Mouse (Mus musculus): ENCODE results near the gene Prss43. TPM values are rescaled to one million over a fixed set of nuclear protein-coding genes. Genes with fewer than 3 reads are reported as not detected.
"Not testable (repeated sequence)": the region's sequence is repeated elsewhere in the genome, so short reads cannot be mapped to it uniquely, and the experiment has no call there.

Prss43 gene
- polyA plus RNA-seq, 1 experiment from 2014 or later: 0.06 TPM

DNA sequence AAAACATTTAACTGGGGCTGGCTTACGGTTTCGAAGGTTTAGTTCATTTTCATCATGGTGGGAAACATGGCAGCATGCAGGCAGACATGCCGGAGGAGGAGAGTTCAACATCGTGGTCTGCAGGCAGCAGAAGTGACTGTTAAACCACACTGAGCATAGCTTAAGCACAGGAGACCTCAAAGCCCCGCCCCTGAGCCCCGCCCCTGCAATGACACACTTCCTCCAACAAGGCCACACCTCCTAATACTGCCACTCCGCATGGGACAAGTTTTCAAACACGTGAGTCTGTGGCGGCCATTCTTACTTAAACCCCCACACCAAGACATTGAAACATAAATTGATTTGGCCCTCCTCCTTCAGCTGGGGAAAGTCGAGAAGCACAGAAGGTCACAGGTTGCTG lies 29.5 kb upstream of the Prss43 start:
- WGBS: 83% methylated on average over 10 of the region's 10 CpGs
- Histone ChIP-seq H3K9me3 (ENCODE audit: control insufficient read depth, low read length) (no peaks in the 10 kb centered on the region), H3K27me3 (replicated peaks; ENCODE audit: control insufficient read depth, insufficient read depth, low read length) (no peaks in the 10 kb centered on the region), H3K4me3 (ENCODE audit: low read length) (no peak overlapping the region), H3K36me3 (ENCODE audit: control insufficient read depth, insufficient read depth, low read length) (no peaks in the 10 kb centered on the region), H3K4me1 (ENCODE audit: control insufficient read depth, insufficient read depth, low read depth, low read length) (no peaks in the 10 kb centered on the region), H3K4me2 (ENCODE audit: low read length) (no peak overlapping the region), H3K27ac (ENCODE audit: low read depth, low read length) (no peak overlapping the region), H3K9ac (ENCODE audit: low read depth, low read length) (no peak overlapping the region)
- no peak for ATAC-seq

- Histone ChIP-seq H3K27ac (ENCODE audit: low read depth, low read length) (no peak within 1 kb of the TSS), H3K9me3 (ENCODE audit: control insufficient read depth, low read length) (no peaks in the 10 kb centered on the region), H3K4me2 (ENCODE audit: low read length) (no peak within 1 kb of the TSS), H3K27me3 (replicated peaks; ENCODE audit: control insufficient read depth, insufficient read depth, low read length) (no peaks in the 10 kb centered on the region), H3K9ac (ENCODE audit: low read depth, low read length) (no peak within 1 kb of the TSS), H3K36me3 (ENCODE audit: control insufficient read depth, insufficient read depth, low read length) (no peaks in the 10 kb centered on the region), H3K4me1 (ENCODE audit: control insufficient read depth, insufficient read depth, low read depth, low read length) (no peaks in the 10 kb centered on the region), H3K4me3 (ENCODE audit: low read length) (no peak within 1 kb of the TSS)
- no peak for ATAC-seq
- WGBS: 96% methylated on average over 14 of the region's 14 CpGs
Measured at GRCm38 (mm10) chr9:110797866-110798265, 28.6 kb upstream of the Prss43 start, which contains the start of gene Prss42. TSS of gene Prss42 (plus strand) at chr9:110798166.

- H3K36me3 ChIP-seq (ENCODE audit: control insufficient read depth, insufficient read depth, low read length): no peaks in the 10 kb centered on the region
- H3K27me3 ChIP-seq (replicated peaks; ENCODE audit: control insufficient read depth, insufficient read depth, low read length): no peaks in the 10 kb centered on the region
- no peaks in the 10 kb centered on the region for H3K9me3 ChIP-seq (ENCODE audit: control insufficient read depth, low read length)
- no peak overlapping the region for H3K4me3 ChIP-seq (ENCODE audit: low read length)
- no peak overlapping the region for H3K27ac ChIP-seq (ENCODE audit: low read depth, low read length)
- 87% methylated on average over 8 of the region's 8 CpGs for WGBS
- no peak overlapping the region for H3K9ac ChIP-seq (ENCODE audit: low read depth, low read length)
- no peaks in the 10 kb centered on the region for H3K4me1 ChIP-seq (ENCODE audit: control insufficient read depth, insufficient read depth, low read depth, low read length)
- H3K4me2 ChIP-seq (ENCODE audit: low read length): no peak overlapping the region
- no peak for ATAC-seq
Measured at GRCm38 (mm10) chr9:110800834-110801479, 25.5 kb upstream of the Prss43 start.

DNA sequence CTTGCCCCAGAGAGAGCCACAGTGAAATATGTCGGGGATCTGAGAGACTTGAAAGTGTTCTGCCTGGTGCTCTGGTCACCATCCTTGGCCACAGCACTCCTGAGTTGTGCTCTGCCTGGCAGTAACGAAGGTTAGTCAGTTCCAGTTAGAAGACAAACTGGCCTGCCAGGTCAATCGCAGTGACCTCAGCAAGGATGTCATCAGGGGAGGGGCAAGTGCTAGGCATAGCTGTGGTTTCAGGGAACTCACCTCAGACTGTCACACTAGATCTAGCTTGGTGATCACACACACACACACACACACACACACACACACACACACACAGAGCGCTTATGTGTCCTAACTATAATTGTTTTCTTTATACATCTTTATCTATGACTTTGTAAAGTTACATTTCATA lies 23.2 kb upstream of the Prss43 start:
- Histone ChIP-seq H3K9me3 (ENCODE audit: control insufficient read depth, low read length) (no peaks in the 10 kb centered on the region), H3K27ac (ENCODE audit: low read depth, low read length) (no peak overlapping the region), H3K36me3 (ENCODE audit: control insufficient read depth, insufficient read depth, low read length) (no peaks in the 10 kb centered on the region), H3K9ac (ENCODE audit: low read depth, low read length) (no peak overlapping the region), H3K4me1 (ENCODE audit: control insufficient read depth, insufficient read depth, low read depth, low read length) (no peaks in the 10 kb centered on the region), H3K4me3 (ENCODE audit: low read length) (no peak overlapping the region), H3K27me3 (replicated peaks; ENCODE audit: control insufficient read depth, insufficient read depth, low read length) (no peaks in the 10 kb centered on the region), H3K4me2 (ENCODE audit: low read length) (no peak overlapping the region)
- 74% methylated on average over 4 of the region's 4 CpGs for WGBS
- ATAC-seq: no peak

GRCm38 (mm10) chr9:110810051-110810450 lies 16.4 kb upstream of the Prss43 start:
- H3K4me1 ChIP-seq (ENCODE audit: control insufficient read depth, insufficient read depth, low read depth, low read length): no peaks in the 10 kb centered on the region
- no peak overlapping the region for H3K27ac ChIP-seq (ENCODE audit: low read depth, low read length)
- no peaks in the 10 kb centered on the region for H3K27me3 ChIP-seq (replicated peaks; ENCODE audit: control insufficient read depth, insufficient read depth, low read length)
- no peak overlapping the region for H3K4me2 ChIP-seq (ENCODE audit: low read length)
- 91% methylated on average over 4 of the region's 4 CpGs for WGBS
- no peak overlapping the region for H3K9ac ChIP-seq (ENCODE audit: low read depth, low read length)
- H3K36me3 ChIP-seq (ENCODE audit: control insufficient read depth, insufficient read depth, low read length): no peaks in the 10 kb centered on the region
- no peak overlapping the region for H3K4me3 ChIP-seq (ENCODE audit: low read length)
- H3K9me3 ChIP-seq (ENCODE audit: control insufficient read depth, low read length): no peaks in the 10 kb centered on the region
- ATAC-seq: no peak

GRCm38 (mm10) chr9:110813789-110814188 lies 12.7 kb upstream of the Prss43 start, which contains the start of gene Prss44:
TSS of gene Prss44 (plus strand) at chr9:110813994.
- Histone ChIP-seq H3K9me3 (ENCODE audit: control insufficient read depth, low read length) (no peaks in the 10 kb centered on the region), H3K27ac (ENCODE audit: low read depth, low read length) (no peak within 1 kb of the TSS), H3K27me3 (replicated peaks; ENCODE audit: control insufficient read depth, insufficient read depth, low read length) (no peaks in the 10 kb centered on the region), H3K4me1 (ENCODE audit: control insufficient read depth, insufficient read depth, low read depth, low read length) (no peaks in the 10 kb centered on the region), H3K36me3 (ENCODE audit: control insufficient read depth, insufficient read depth, low read length) (no peaks in the 10 kb centered on the region), H3K4me3 (ENCODE audit: low read length) (no peak within 1 kb of the TSS), H3K9ac (ENCODE audit: low read depth, low read length) (no peak within 1 kb of the TSS), H3K4me2 (ENCODE audit: low read length) (no peak within 1 kb of the TSS)
- WGBS: 57% methylated on average over 18 of the region's 18 CpGs
- no peak for ATAC-seq

DNA sequence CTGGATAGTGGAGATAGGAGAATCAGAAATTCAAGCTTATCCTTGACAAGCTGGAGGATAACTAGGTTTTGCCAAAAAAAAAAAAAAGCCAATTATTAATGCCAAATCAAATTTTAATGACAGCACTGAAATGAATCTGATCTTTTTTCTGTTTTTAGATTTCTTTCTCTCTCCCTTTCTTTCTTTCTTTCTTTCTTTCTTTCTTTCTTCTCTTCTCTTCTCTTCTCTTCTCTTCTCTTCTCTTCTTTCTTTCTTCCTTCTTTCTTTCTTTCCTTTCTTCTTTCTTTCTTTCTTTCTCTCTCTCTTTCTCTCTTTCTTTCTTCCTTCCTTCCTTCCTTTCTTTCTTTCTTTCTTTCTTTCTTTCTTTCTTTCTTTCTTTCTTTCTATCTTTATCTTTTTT lies 5.9 kb upstream of the Prss43 start:
- not testable (repeated sequence) for H3K9me3 ChIP-seq (ENCODE audit: control insufficient read depth, low read length); H3K4me3 ChIP-seq (ENCODE audit: low read length); H3K4me2 ChIP-seq (ENCODE audit: low read length); H3K27me3 ChIP-seq (replicated peaks; ENCODE audit: control insufficient read depth, insufficient read depth, low read length); H3K9ac ChIP-seq (ENCODE audit: low read depth, low read length); H3K27ac ChIP-seq (ENCODE audit: low read depth, low read length); ATAC-seq; H3K4me1 ChIP-seq (ENCODE audit: control insufficient read depth, insufficient read depth, low read depth, low read length); H3K36me3 ChIP-seq (ENCODE audit: control insufficient read depth, insufficient read depth, low read length)

DNA sequence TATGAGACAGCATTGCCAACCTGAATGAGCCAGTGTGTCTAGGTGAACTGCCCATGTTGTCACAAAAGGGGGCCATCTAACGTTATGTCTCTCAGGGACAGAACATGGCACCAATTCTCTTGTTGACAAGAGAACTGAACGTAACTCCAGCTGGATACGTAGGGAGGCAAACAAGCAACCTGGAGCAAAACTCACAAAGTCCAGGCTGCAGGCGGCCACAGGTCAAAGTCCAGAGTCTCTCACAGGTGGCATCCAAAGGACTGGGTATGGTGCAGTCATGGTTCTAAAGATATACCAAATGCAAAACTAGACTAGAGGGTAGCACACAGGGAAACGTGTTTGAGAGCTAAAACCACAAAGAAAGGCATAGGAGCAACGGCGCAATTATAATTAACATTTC lies 5.1 kb upstream of the Prss43 start:
- Histone ChIP-seq H3K27me3 (replicated peaks; ENCODE audit: control insufficient read depth, insufficient read depth, low read length) (no peaks in the 10 kb centered on the region), H3K27ac (ENCODE audit: low read depth, low read length) (no peak overlapping the region), H3K4me2 (ENCODE audit: low read length) (no peak overlapping the region), H3K9me3 (ENCODE audit: control insufficient read depth, low read length) (no peaks in the 10 kb centered on the region), H3K36me3 (ENCODE audit: control insufficient read depth, insufficient read depth, low read length) (no peaks in the 10 kb centered on the region), H3K4me3 (ENCODE audit: low read length) (no peak overlapping the region), H3K4me1 (ENCODE audit: control insufficient read depth, insufficient read depth, low read depth, low read length) (no peaks in the 10 kb centered on the region), H3K9ac (ENCODE audit: low read depth, low read length) (no peak overlapping the region)
- WGBS: 82% methylated on average over 7 of the region's 7 CpGs
- ATAC-seq: no peak

DNA sequence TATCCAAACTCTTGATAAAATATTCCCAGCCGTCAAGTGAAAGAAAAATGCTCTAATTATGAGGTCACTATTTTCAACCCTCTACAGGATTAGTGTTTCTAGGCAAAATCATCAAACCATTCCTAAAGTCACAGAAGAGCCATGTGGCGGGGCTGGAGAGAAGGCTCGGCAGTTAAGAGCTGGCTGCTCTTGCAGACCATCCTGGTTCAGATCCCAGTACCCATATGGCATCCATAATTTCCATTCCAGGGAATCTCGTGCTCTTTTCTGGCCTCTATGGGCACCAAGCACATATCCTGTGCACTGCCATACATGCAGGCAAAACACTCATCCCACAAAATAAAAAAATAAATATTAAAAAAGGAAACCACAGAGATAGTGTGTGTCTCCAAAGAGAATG lies 1.1 kb upstream of the Prss43 start:
- no peak overlapping the region for H3K4me3 ChIP-seq (ENCODE audit: low read length)
- H3K4me1 ChIP-seq (ENCODE audit: control insufficient read depth, insufficient read depth, low read depth, low read length): no peaks in the 10 kb centered on the region
- no peak for ATAC-seq
- H3K9ac ChIP-seq (ENCODE audit: low read depth, low read length): no peak overlapping the region
- no peaks in the 10 kb centered on the region for H3K9me3 ChIP-seq (ENCODE audit: control insufficient read depth, low read length)
- H3K27me3 ChIP-seq (replicated peaks; ENCODE audit: control insufficient read depth, insufficient read depth, low read length): no peaks in the 10 kb centered on the region
- WGBS: 75% methylated on average over 4 of the region's 4 CpGs
- no peak overlapping the region for H3K27ac ChIP-seq (ENCODE audit: low read depth, low read length)
- no peaks in the 10 kb centered on the region for H3K36me3 ChIP-seq (ENCODE audit: control insufficient read depth, insufficient read depth, low read length)
- H3K4me2 ChIP-seq (ENCODE audit: low read length): no peak overlapping the region

- no peaks in the 10 kb centered on the region for H3K36me3 ChIP-seq (ENCODE audit: control insufficient read depth, insufficient read depth, low read length)
- H3K4me1 ChIP-seq (ENCODE audit: control insufficient read depth, insufficient read depth, low read depth, low read length): no peaks in the 10 kb centered on the region
- H3K4me2 ChIP-seq (ENCODE audit: low read length): no peak overlapping the region
- H3K9me3 ChIP-seq (ENCODE audit: control insufficient read depth, low read length): no peaks in the 10 kb centered on the region
- no peak for ATAC-seq
- H3K9ac ChIP-seq (ENCODE audit: low read depth, low read length): no peak overlapping the region
- WGBS: 75% methylated on average over 7 of the region's 7 CpGs
- H3K4me3 ChIP-seq (ENCODE audit: low read length): no peak overlapping the region
- H3K27ac ChIP-seq (ENCODE audit: low read depth, low read length): no peak overlapping the region
- H3K27me3 ChIP-seq (replicated peaks; ENCODE audit: control insufficient read depth, insufficient read depth, low read length): no peaks in the 10 kb centered on the region
Measured at GRCm38 (mm10) chr9:110825832-110826231, 658 bp upstream of the Prss43 start.

All from hindbrain, embryonic 16.5 days (tissue).